Comparison of ENCODE assay signal across 24 mouse cellular contexts in the genomic region with DNA sequence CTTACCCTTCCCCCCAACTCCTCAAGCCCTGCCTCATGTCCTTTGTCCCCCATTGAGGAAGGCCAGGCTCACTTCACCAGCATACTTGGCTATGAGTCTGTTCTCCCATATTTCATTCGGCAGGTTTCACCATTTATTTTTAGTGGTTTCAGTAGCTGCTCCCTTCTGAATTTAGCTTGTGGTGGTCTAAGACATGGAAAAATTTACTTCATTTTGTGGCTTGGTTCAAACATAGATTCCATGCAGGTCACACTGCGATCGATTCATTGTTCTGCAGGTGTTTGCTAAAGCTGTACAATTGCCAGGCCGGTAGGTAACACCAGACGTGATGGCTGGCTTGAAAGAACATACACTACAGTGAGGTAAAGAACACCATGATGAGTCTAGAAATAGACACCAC. TPM values are rescaled to one million over a fixed set of nuclear protein-coding genes. Genes with fewer than 3 reads are reported as not detected.
DNase-seq lines count a peak whose midpoint lies in the region; ATAC-seq and TF ChIP-seq lines count a peak whose summit lies in the region.
"Had no signal": no experiment of that assay in that cellular context is flagged by ENCODE, and none has a peak within 500 bp of the region (broad histone marks: within the 10 kb centered on the region; RNA-seq: fewer than 3 reads in every experiment).

No protein-coding gene starts in this region.

- TF ChIP-seq POLR2A in CH12.LX (IDR thresholded peaks at IDR 0.05; ENCODE audit: low read depth, low read length), result no peak

- dilution Hi-C loops in CH12.LX (cut with MboI; ENCODE audit: extremely low pct_ligation_motif_present, extremely low pct_unique_long_range_greater_than_20kb, low sequenced_read_pairs), result no loop called here

- no peak overlapping the region for H3K4me2 ChIP-seq in midbrain, embryonic 11.5 days
- no peak overlapping the region for H3K4me2 ChIP-seq in midbrain, embryonic 15.5 days
- no peak overlapping the region for H3K4me2 ChIP-seq in CH12.LX (ENCODE audit: insufficient read depth, low read depth, poor library complexity, severe bottlenecking)

- H3K27ac ChIP-seq in midbrain, embryonic 11.5 days (ENCODE audit: low read depth, low read length), result no peak overlapping the region
- no peak overlapping the region for H3K27ac ChIP-seq in midbrain, embryonic 15.5 days
- H3K27ac ChIP-seq in CH12.LX (ENCODE audit: insufficient read depth, low read depth), result no peak overlapping the region

- in situ Hi-C loops in CH12.LX (cut with MboI; ENCODE audit: low pct_ligation_motif_present, low pct_unique_long_range_greater_than_20kb, low sequenced_read_pairs), result no loop called here

- ATAC-seq in midbrain, embryonic 11.5 days (ENCODE audit: low FRiP score), result no peak
- ATAC-seq in midbrain, embryonic 15.5 days (replicated peaks), result no peak
- ATAC-seq: activated CD4-positive, CD25-positive, alpha-beta regulatory T cell, adult 4 months; CD4-positive, CD25-positive, alpha-beta regulatory T cell, adult 4 months; Patski had no signal

- no peak for TF ChIP-seq RAD21 in CH12.LX (IDR thresholded peaks at IDR 0.05; ENCODE audit: low read depth, low read length)

- no peaks in the 10 kb centered on the region for H3K9me3 ChIP-seq in midbrain, embryonic 11.5 days (ENCODE audit: control insufficient read depth, low read length)
- no peaks in the 10 kb centered on the region for H3K9me3 ChIP-seq in midbrain, embryonic 15.5 days
- no peaks in the 10 kb centered on the region for H3K9me3 ChIP-seq in CH12.LX (replicated peaks; ENCODE audit: low read length)
- H3K9me3 ChIP-seq: G1E had no signal

- H3K4me1 ChIP-seq in midbrain, embryonic 11.5 days (ENCODE audit: control insufficient read depth, insufficient read depth, low read length), result no peaks in the 10 kb centered on the region
- no peaks in the 10 kb centered on the region for H3K4me1 ChIP-seq in midbrain, embryonic 15.5 days
- H3K4me1 ChIP-seq in CH12.LX (ENCODE audit: control insufficient read depth in 1 of 2, insufficient read depth in 2 of 2), result peaks cover 7 to 15% of the 10 kb centered on the region in 2 experiments; a peak in 3 of 4 replicates

- H3K36me3 ChIP-seq in midbrain, embryonic 11.5 days (ENCODE audit: control insufficient read depth, insufficient read depth, low read length), result no peaks in the 10 kb centered on the region
- H3K36me3 ChIP-seq in midbrain, embryonic 15.5 days (replicated peaks), result no peaks in the 10 kb centered on the region
- H3K36me3 ChIP-seq in CH12.LX (replicated peaks in 1 of 2; ENCODE audit: control insufficient read depth in 1 of 2, insufficient read depth in 1 of 2, low read length in 1 of 2), result no peaks in the 10 kb centered on the region
- H3K36me3 ChIP-seq: G1E had no signal

- peak; percentile 57 for DNase-seq in midbrain, embryonic 11.5 days (ENCODE audit: low spot score, missing footprints)
- DNase-seq in CH12.LX (ENCODE audit: extremely low read depth), result peak; percentile 31
- DNase-seq in natural killer cell, adult 2 months (ENCODE audit: low spot score in 2 of 2), result no peak
- DNase-seq: adrenal gland, adult 2 months; adrenal gland, adult 8-10 months; adrenal gland, postnatal 10 days; adrenal gland, postnatal 14 days; adrenal gland, postnatal 25 days; adrenal gland, postnatal 36 days; B cell, adult 2 months; cerebellum, adult 11 months; cerebellum, adult 11-12 months; cerebellum, adult 18-20 months; cerebellum, adult 2 months had no signal

- TF ChIP-seq EP300 in CH12.LX (IDR thresholded peaks at IDR 0.05; ENCODE audit: low read length), result peak; percentile 67

- no peaks in the 10 kb centered on the region for H3K27me3 ChIP-seq in midbrain, embryonic 11.5 days (ENCODE audit: control insufficient read depth, insufficient read depth, low read length)
- H3K27me3 ChIP-seq in midbrain, embryonic 15.5 days (replicated peaks), result no peaks in the 10 kb centered on the region
- H3K27me3 ChIP-seq in CH12.LX (replicated peaks), result no peaks in the 10 kb centered on the region
- H3K27me3 ChIP-seq: Patski had no signal

- TF ChIP-seq CTCF in CH12.LX (conservative IDR thresholded peaks at IDR 0.05 in 1 of 2, IDR thresholded peaks at IDR 0.05 in 1 of 2; ENCODE audit: low read depth in 2 of 2, low read length in 2 of 2), result no peak

- H3K4me3 ChIP-seq in midbrain, embryonic 11.5 days (ENCODE audit: low read depth, low read length), result no peak overlapping the region
- no peak overlapping the region for H3K4me3 ChIP-seq in midbrain, embryonic 15.5 days
- no peak overlapping the region for H3K4me3 ChIP-seq in CH12.LX (replicated peaks in 1 of 3; ENCODE audit: low read depth in 2 of 3, low read length in 2 of 3, poor library complexity in 1 of 3)

- 94% methylated on average over 5 of the region's 5 CpGs for WGBS in midbrain, embryonic 11.5 days
- WGBS in midbrain, embryonic 15.5 days, result 96% methylated on average over 5 of the region's 5 CpGs

- H3K9ac ChIP-seq in midbrain, embryonic 11.5 days (ENCODE audit: low read length), result no peak overlapping the region
- no peak overlapping the region for H3K9ac ChIP-seq in midbrain, embryonic 15.5 days
- H3K9ac ChIP-seq in CH12.LX (ENCODE audit: insufficient read depth, low read depth), result no peak overlapping the region

- H3K79me2 ChIP-seq in CH12.LX (replicated peaks; ENCODE audit: control insufficient read depth, extremely low read depth, insufficient read depth, poor library complexity, severe bottlenecking), result no peaks in the 10 kb centered on the region

TF ChIP-seq in CH12.LX, 34 proteins besides CTCF, POLR2A, EP300 and RAD21:
- TF ChIP-seq ZMIZ1 (IDR thresholded peaks at IDR 0.05; ENCODE audit: low read depth, low read length), result no peak
- TF ChIP-seq HCFC1 (IDR thresholded peaks at IDR 0.05; ENCODE audit: low read depth, low read length), result no peak
- no peak for TF ChIP-seq CHD1 (IDR thresholded peaks at IDR 0.05; ENCODE audit: low read depth, low read length)
- peak; percentile 53 for TF ChIP-seq ETS1 (conservative IDR thresholded peaks at IDR 0.05; ENCODE audit: low read depth, low read length)
- TF ChIP-seq MAZ (IDR thresholded peaks at IDR 0.05; ENCODE audit: low read depth, low read length), result 0 out of 2 replicates have a peak, but pooled peaks have one; percentile 25
- no peak for TF ChIP-seq ZNF384 (IDR thresholded peaks at IDR 0.05; ENCODE audit: low read depth, low read length)
- no peak for TF ChIP-seq NRF1 (IDR thresholded peaks at IDR 0.05; ENCODE audit: low read depth, low read length)
- TF ChIP-seq BHLHE40 (IDR thresholded peaks at IDR 0.05; ENCODE audit: low read depth, low read length), result peak; percentile 59; the same call in 1 of the 2 replicates
- TF ChIP-seq JUN (IDR thresholded peaks at IDR 0.05; ENCODE audit: insufficient read depth, low read depth, low read length), result peak; percentile 70; the same call in 1 of the 2 replicates
- no peak for TF ChIP-seq SMC3 (IDR thresholded peaks at IDR 0.05; ENCODE audit: low read depth, low read length)
- no peak for TF ChIP-seq RCOR1 (conservative IDR thresholded peaks at IDR 0.05; ENCODE audit: low read depth, low read length)
- TF ChIP-seq JUND (conservative IDR thresholded peaks at IDR 0.05; ENCODE audit: low read depth, low read length), result peak; percentile 44; the same call in 1 of the 2 replicates
- no peak for TF ChIP-seq MAX (IDR thresholded peaks at IDR 0.05; ENCODE audit: low read length)
- no peak for TF ChIP-seq USF1 (IDR thresholded peaks at IDR 0.05; ENCODE audit: low read depth, low read length)
- no peak for TF ChIP-seq GABPA (IDR thresholded peaks at IDR 0.05; ENCODE audit: insufficient replicate concordance, low read depth, low read length)
- TF ChIP-seq IRF4 (IDR thresholded peaks at IDR 0.05; ENCODE audit: low read depth, low read length), result peak; percentile 38; the same call in 1 of the 2 replicates
- TF ChIP-seq TCF12 (IDR thresholded peaks at IDR 0.05; ENCODE audit: low read depth, low read length), result 0 out of 2 replicates have a peak, but pooled peaks have one; percentile 48
- peak; percentile 91 for TF ChIP-seq MEF2A (IDR thresholded peaks at IDR 0.05; ENCODE audit: borderline replicate concordance, low read depth, low read length)

RNA-seq across cellular contexts. Expression of gene Bmp4, which starts 39.8 kb away (rescaled TPM):
- polyA plus RNA-seq in midbrain, embryonic 11.5 days (2014; fragmentation: Nextera tagmentation; extraction: Ambion mirVana), result 4.7 and 6.8 TPM in 2 replicates
- polyA plus RNA-seq in midbrain, embryonic 15.5 days (2015; fragmentation: Nextera tagmentation; extraction: Ambion mirVana), result 7.6 and 8.5 TPM in 2 replicates
- total RNA-seq in CH12.LX (2012; rRNA removed) (not detected in 2 replicates), CH12.LX (2014; rRNA removed) (not detected in 2 replicates)
- polyA plus RNA-seq in CH12.LX (2012; ENCODE audit: insufficient read length, low read depth), result not detected in 2 replicates
- total RNA-seq: MEL had no signal
- polyA plus RNA-seq: C2C12; CD4-positive, CD25-positive, alpha-beta regulatory T cell, adult 4 months; G1E had no signal

RNA-seq across cellular contexts. Expression of gene Gm15217, which starts 51.0 kb away (rescaled TPM):
- not detected in 2 replicates for polyA plus RNA-seq in midbrain, embryonic 11.5 days (2014; fragmentation: Nextera tagmentation; extraction: Ambion mirVana)
- polyA plus RNA-seq in midbrain, embryonic 15.5 days (2015; fragmentation: Nextera tagmentation; extraction: Ambion mirVana), result not detected in 2 replicates
- total RNA-seq in CH12.LX (2012; rRNA removed) (not detected in 2 replicates), CH12.LX (2014; rRNA removed) (not detected in 2 replicates)
- not detected in 2 replicates for polyA plus RNA-seq in CH12.LX (2012; ENCODE audit: insufficient read length, low read depth)
- total RNA-seq: adrenal gland, adult 18-20 months; adrenal gland, adult 2 months; adrenal gland, adult 8-10 months; adrenal gland, postnatal 10 days; adrenal gland, postnatal 14 days; adrenal gland, postnatal 25 days; adrenal gland, postnatal 36 days; ES-E14; G1E; MEL had no signal
- polyA plus RNA-seq: activated CD4-positive, CD25-positive, alpha-beta regulatory T cell, adult 4 months; adrenal gland, adult 2 months; brain, embryonic 14.5 days; C2C12; CD4-positive, CD25-positive, alpha-beta regulatory T cell, adult 4 months; cerebellum, adult 2 months; G1E; Patski had no signal

Comparison
In these comparisons a context has a peak if more than half of its experiments do, and no peak if none do; other contexts are left out.
1. DNase-seq: peak in midbrain, embryonic 11.5 days (single experiment) and CH12.LX (single experiment); none in natural killer cell, adult 2 months (0 of 2).